Mouse (Mus musculus): ENCODE data around the gene Pla2g2f. TPM values are rescaled to one million over a fixed set of nuclear protein-coding genes. Genes with fewer than 3 reads are reported as not detected.

The Pla2g2f gene
- polyA plus RNA-seq, 1 experiment from 2014 or later: 6.5 TPM

- ATAC-seq (ENCODE audit: low read depth): no peak
- Histone ChIP-seq H3K27ac (replicated peaks; ENCODE audit: low read depth, low read length) (no peak overlapping the region), H3K27me3 (replicated peaks; ENCODE audit: control insufficient read depth, insufficient read depth, low read length) (no peaks in the 10 kb centered on the region), H3K9ac (ENCODE audit: low read depth, low read length) (no peak overlapping the region), H3K4me2 (ENCODE audit: low read depth, low read length) (no peak overlapping the region), H3K4me3 (ENCODE audit: low read depth, low read length) (no peak overlapping the region), H3K9me3 (ENCODE audit: control insufficient read depth, low read length) (no peaks in the 10 kb centered on the region), H3K36me3 (ENCODE audit: control insufficient read depth, insufficient read depth, low read length) (no peaks in the 10 kb centered on the region), H3K4me1 (ENCODE audit: control insufficient read depth, insufficient read depth, low read length) (0 out of 2 replicates have a peak, but pooled peaks cover under 1% of the 10 kb centered on the region)
- 73% methylated on average over 5 of the region's 5 CpGs for WGBS
- DNase-seq (ENCODE audit: low spot score): no peak
These were observed 38.7 kb downstream of the Pla2g2f start for GRCm38 (mm10) chr4:138718586-138719263.

- 89% methylated on average over 9 of the region's 9 CpGs for WGBS
- Histone ChIP-seq H3K4me3 (ENCODE audit: low read depth, low read length) (no peak overlapping the region), H3K27me3 (replicated peaks; ENCODE audit: control insufficient read depth, insufficient read depth, low read length) (no peaks in the 10 kb centered on the region), H3K9me3 (ENCODE audit: control insufficient read depth, low read length) (no peaks in the 10 kb centered on the region), H3K36me3 (ENCODE audit: control insufficient read depth, insufficient read depth, low read length) (no peaks in the 10 kb centered on the region), H3K27ac (replicated peaks; ENCODE audit: low read depth, low read length) (no peak overlapping the region), H3K4me2 (ENCODE audit: low read depth, low read length) (no peak overlapping the region), H3K4me1 (ENCODE audit: control insufficient read depth, insufficient read depth, low read length) (no peaks in the 10 kb centered on the region), H3K9ac (ENCODE audit: low read depth, low read length) (no peak overlapping the region)
- DNase-seq (ENCODE audit: low spot score) (no peak), ATAC-seq (ENCODE audit: low read depth) (no peak)
These were observed 40.7 kb downstream of the Pla2g2f start for GRCm38 (mm10) chr4:138716697-138717096.

GRCm38 (mm10) chr4:138714186-138714585, 43.2 kb downstream of the Pla2g2f start:
- no peak for ATAC-seq (ENCODE audit: low read depth)
- H3K9ac ChIP-seq (ENCODE audit: low read depth, low read length): no peak overlapping the region
- H3K36me3 ChIP-seq (ENCODE audit: control insufficient read depth, insufficient read depth, low read length): no peaks in the 10 kb centered on the region
- no peak for DNase-seq (ENCODE audit: low spot score)
- 60% methylated on average over 1 of the region's 1 CpGs for WGBS
- H3K27ac ChIP-seq (replicated peaks; ENCODE audit: low read depth, low read length): no peak overlapping the region
- H3K4me2 ChIP-seq (ENCODE audit: low read depth, low read length): no peak overlapping the region
- no peaks in the 10 kb centered on the region for H3K27me3 ChIP-seq (replicated peaks; ENCODE audit: control insufficient read depth, insufficient read depth, low read length)
- no peaks in the 10 kb centered on the region for H3K4me1 ChIP-seq (ENCODE audit: control insufficient read depth, insufficient read depth, low read length)
- H3K4me3 ChIP-seq (ENCODE audit: low read depth, low read length): no peak overlapping the region
- no peaks in the 10 kb centered on the region for H3K9me3 ChIP-seq (ENCODE audit: control insufficient read depth, low read length)

- H3K9ac ChIP-seq (ENCODE audit: low read depth, low read length): no peak overlapping the region
- WGBS: 82% methylated on average over 8 of the region's 8 CpGs
- no peak overlapping the region for H3K4me3 ChIP-seq (ENCODE audit: low read depth, low read length)
- H3K4me2 ChIP-seq (ENCODE audit: low read depth, low read length): no peak overlapping the region
- H3K4me1 ChIP-seq (ENCODE audit: control insufficient read depth, insufficient read depth, low read length): no peaks in the 10 kb centered on the region
- H3K27ac ChIP-seq (replicated peaks; ENCODE audit: low read depth, low read length): no peak overlapping the region
- no peaks in the 10 kb centered on the region for H3K36me3 ChIP-seq (ENCODE audit: control insufficient read depth, insufficient read depth, low read length)
- ATAC-seq (ENCODE audit: low read depth) (no peak), DNase-seq (ENCODE audit: low spot score) (no peak)
- H3K9me3 ChIP-seq (ENCODE audit: control insufficient read depth, low read length): no peaks in the 10 kb centered on the region
- no peaks in the 10 kb centered on the region for H3K27me3 ChIP-seq (replicated peaks; ENCODE audit: control insufficient read depth, insufficient read depth, low read length)
These were observed 44.8 kb downstream of the Pla2g2f start for GRCm38 (mm10) chr4:138712621-138713020.

- no peak for ATAC-seq (ENCODE audit: low read depth)
- Histone ChIP-seq H3K4me2 (ENCODE audit: low read depth, low read length) (no peak overlapping the region), H3K9ac (ENCODE audit: low read depth, low read length) (no peak overlapping the region), H3K27me3 (replicated peaks; ENCODE audit: control insufficient read depth, insufficient read depth, low read length) (no peaks in the 10 kb centered on the region), H3K4me3 (ENCODE audit: low read depth, low read length) (no peak overlapping the region), H3K36me3 (ENCODE audit: control insufficient read depth, insufficient read depth, low read length) (no peaks in the 10 kb centered on the region), H3K27ac (replicated peaks; ENCODE audit: low read depth, low read length) (no peak overlapping the region), H3K9me3 (ENCODE audit: control insufficient read depth, low read length) (no peaks in the 10 kb centered on the region), H3K4me1 (ENCODE audit: control insufficient read depth, insufficient read depth, low read length) (no peaks in the 10 kb centered on the region)
- WGBS: 80% methylated on average over 11 of the region's 11 CpGs
- DNase-seq (ENCODE audit: low spot score): no peak
These were observed 45.3 kb downstream of the Pla2g2f start for GRCm38 (mm10) chr4:138712096-138712495.

GRCm38 (mm10) chr4:138711051-138711820, 46.2 kb downstream of the Pla2g2f start:
- no peak overlapping the region for H3K4me3 ChIP-seq (ENCODE audit: low read depth, low read length)
- no peak overlapping the region for H3K27ac ChIP-seq (replicated peaks; ENCODE audit: low read depth, low read length)
- 64% methylated on average over 17 of the region's 17 CpGs for WGBS

GRCm38 (mm10) chr4:138710633-138711032, 46.8 kb downstream of the Pla2g2f start:
- no peaks in the 10 kb centered on the region for H3K36me3 ChIP-seq (ENCODE audit: control insufficient read depth, insufficient read depth, low read length)
- H3K4me3 ChIP-seq (ENCODE audit: low read depth, low read length): no peak overlapping the region
- DNase-seq (ENCODE audit: low spot score) (no peak), ATAC-seq (ENCODE audit: low read depth) (no peak)
- H3K4me1 ChIP-seq (ENCODE audit: control insufficient read depth, insufficient read depth, low read length): no peaks in the 10 kb centered on the region
- WGBS: 79% methylated on average over 11 of the region's 11 CpGs
- no peak overlapping the region for H3K27ac ChIP-seq (replicated peaks; ENCODE audit: low read depth, low read length)
- no peak overlapping the region for H3K9ac ChIP-seq (ENCODE audit: low read depth, low read length)
- no peaks in the 10 kb centered on the region for H3K9me3 ChIP-seq (ENCODE audit: control insufficient read depth, low read length)
- H3K27me3 ChIP-seq (replicated peaks; ENCODE audit: control insufficient read depth, insufficient read depth, low read length): no peaks in the 10 kb centered on the region
- no peak overlapping the region for H3K4me2 ChIP-seq (ENCODE audit: low read depth, low read length)

More at GRCm38 (mm10) chr4:138711051-138711820, 46.2 kb downstream of the Pla2g2f start:
- no peaks in the 10 kb centered on the region for H3K36me3 ChIP-seq (ENCODE audit: control insufficient read depth, insufficient read depth, low read length)
- ATAC-seq (ENCODE audit: low read depth) (no peak), DNase-seq (ENCODE audit: low spot score) (no peak)
- no peaks in the 10 kb centered on the region for H3K9me3 ChIP-seq (ENCODE audit: control insufficient read depth, low read length)
- no peaks in the 10 kb centered on the region for H3K4me1 ChIP-seq (ENCODE audit: control insufficient read depth, insufficient read depth, low read length)
- no peaks in the 10 kb centered on the region for H3K27me3 ChIP-seq (replicated peaks; ENCODE audit: control insufficient read depth, insufficient read depth, low read length)
- H3K4me2 ChIP-seq (ENCODE audit: low read depth, low read length): no peak overlapping the region
- H3K9ac ChIP-seq (ENCODE audit: low read depth, low read length): no peak overlapping the region

- no peaks in the 10 kb centered on the region for H3K4me1 ChIP-seq (ENCODE audit: control insufficient read depth, insufficient read depth, low read length)
- no peaks in the 10 kb centered on the region for H3K27me3 ChIP-seq (replicated peaks; ENCODE audit: control insufficient read depth, insufficient read depth, low read length)
- no peak overlapping the region for H3K9ac ChIP-seq (ENCODE audit: low read depth, low read length)
- H3K9me3 ChIP-seq (ENCODE audit: control insufficient read depth, low read length): no peaks in the 10 kb centered on the region
- H3K4me3 ChIP-seq (ENCODE audit: low read depth, low read length): no peak overlapping the region
- H3K27ac ChIP-seq (replicated peaks; ENCODE audit: low read depth, low read length): no peak overlapping the region
- DNase-seq (ENCODE audit: low spot score) (no peak), ATAC-seq (ENCODE audit: low read depth) (no peak)
- no peak overlapping the region for H3K4me2 ChIP-seq (ENCODE audit: low read depth, low read length)
- 58% methylated on average over 7 of the region's 7 CpGs for WGBS
- H3K36me3 ChIP-seq (ENCODE audit: control insufficient read depth, insufficient read depth, low read length): no peaks in the 10 kb centered on the region
These were observed 47.5 kb downstream of the Pla2g2f start for GRCm38 (mm10) chr4:138709944-138710343.

All from embryonic facial prominence, embryonic 14.5 days (tissue).